Mouse (Mus musculus): ENCODE results near the gene Fyn.

Fyn gene

GRCm38 (mm10) chr10:39563552-39564223 lies 195.0 kb downstream of the Fyn start:
- no peak for DNase-seq (ENCODE audit: inconsistent ontology term)

- no peak for DNase-seq (ENCODE audit: inconsistent ontology term)
These were observed 198.2 kb downstream of the Fyn start for GRCm38 (mm10) chr10:39566901-39567300.

- no peak for DNase-seq (ENCODE audit: inconsistent ontology term)
These were observed 200.3 kb downstream of the Fyn start for GRCm38 (mm10) chr10:39568991-39569390.

GRCm38 (mm10) chr10:39571011-39571410 lies 202.4 kb downstream of the Fyn start:
- peak; percentile 41 for DNase-seq (ENCODE audit: inconsistent ontology term)

- DNase-seq (ENCODE audit: inconsistent ontology term): no peak
These were observed 203.5 kb downstream of the Fyn start for GRCm38 (mm10) chr10:39572050-39572671.

- peak; percentile 75 for DNase-seq (ENCODE audit: inconsistent ontology term)
These were observed 204.0 kb downstream of the Fyn start for GRCm38 (mm10) chr10:39572672-39573051.

GRCm38 (mm10) chr10:39576466-39576865 lies 207.8 kb downstream of the Fyn start:
- no peak for DNase-seq (ENCODE audit: inconsistent ontology term)

- DNase-seq (ENCODE audit: inconsistent ontology term): no peak
These were observed 211.8 kb downstream of the Fyn start for GRCm38 (mm10) chr10:39580477-39580876.

- no peak for DNase-seq (ENCODE audit: inconsistent ontology term)
These were observed 213.7 kb downstream of the Fyn start for GRCm38 (mm10) chr10:39582385-39582784.

GRCm38 (mm10) chr10:39583718-39584117 lies 215.1 kb downstream of the Fyn start:
- no peak for DNase-seq (ENCODE audit: inconsistent ontology term)

GRCm38 (mm10) chr10:39587290-39587925 lies 218.8 kb downstream of the Fyn start:
- no peak for DNase-seq (ENCODE audit: inconsistent ontology term)

GRCm38 (mm10) chr10:39587973-39588746 lies 219.5 kb downstream of the Fyn start:
- DNase-seq (ENCODE audit: inconsistent ontology term): no peak

GRCm38 (mm10) chr10:39589765-39590546 lies 221.3 kb downstream of the Fyn start:
- DNase-seq (ENCODE audit: inconsistent ontology term): no peak

- DNase-seq (ENCODE audit: inconsistent ontology term): no peak
These were observed 222.0 kb downstream of the Fyn start for GRCm38 (mm10) chr10:39590629-39591028.

GRCm38 (mm10) chr10:39592501-39592900 lies 223.8 kb downstream of the Fyn start:
- DNase-seq (ENCODE audit: inconsistent ontology term): no peak

GRCm38 (mm10) chr10:39594716-39595115 lies 226.1 kb downstream of the Fyn start:
- no peak for DNase-seq (ENCODE audit: inconsistent ontology term)

- DNase-seq (ENCODE audit: inconsistent ontology term): peak; percentile 24
These were observed 227.2 kb downstream of the Fyn start for GRCm38 (mm10) chr10:39595862-39596261.

GRCm38 (mm10) chr10:39597116-39597791 lies 228.6 kb downstream of the Fyn start:
- DNase-seq (ENCODE audit: inconsistent ontology term): no peak

- DNase-seq (ENCODE audit: inconsistent ontology term): no peak
These were observed 229.1 kb downstream of the Fyn start for GRCm38 (mm10) chr10:39597792-39598183.

- peak; percentile 28 for DNase-seq (ENCODE audit: inconsistent ontology term)
These were observed 230.9 kb downstream of the Fyn start for GRCm38 (mm10) chr10:39599601-39600000.

GRCm38 (mm10) chr10:39600115-39600514 lies 231.5 kb downstream of the Fyn start:
- DNase-seq (ENCODE audit: inconsistent ontology term): no peak
